Mouse (Mus musculus) retina, postnatal 7 days (tissue): ENCODE measurements at regions not wholly inside any gene's neighbourhood (a gene's known extent, or its start where the extent isn't known, plus 50 kb on each side); places are given as distances from the start of the nearest gene placed in this dataset.

ENCODE experiments used
- DNase-seq: peaks from one replicate; pipeline ENCODE4 v3.0.0-alpha.2; 2012; ENCODE audit warnings: low read depth, low spot score

- no peak for DNase-seq
Measured at GRCm38 (mm10) chr2:149467801-149468200, 62.9 kb downstream of the Cst10 start.

GRCm38 (mm10) chr2:149472411-149472810, 67.6 kb downstream of the Cst10 start:
- DNase-seq, result no peak

DNA sequence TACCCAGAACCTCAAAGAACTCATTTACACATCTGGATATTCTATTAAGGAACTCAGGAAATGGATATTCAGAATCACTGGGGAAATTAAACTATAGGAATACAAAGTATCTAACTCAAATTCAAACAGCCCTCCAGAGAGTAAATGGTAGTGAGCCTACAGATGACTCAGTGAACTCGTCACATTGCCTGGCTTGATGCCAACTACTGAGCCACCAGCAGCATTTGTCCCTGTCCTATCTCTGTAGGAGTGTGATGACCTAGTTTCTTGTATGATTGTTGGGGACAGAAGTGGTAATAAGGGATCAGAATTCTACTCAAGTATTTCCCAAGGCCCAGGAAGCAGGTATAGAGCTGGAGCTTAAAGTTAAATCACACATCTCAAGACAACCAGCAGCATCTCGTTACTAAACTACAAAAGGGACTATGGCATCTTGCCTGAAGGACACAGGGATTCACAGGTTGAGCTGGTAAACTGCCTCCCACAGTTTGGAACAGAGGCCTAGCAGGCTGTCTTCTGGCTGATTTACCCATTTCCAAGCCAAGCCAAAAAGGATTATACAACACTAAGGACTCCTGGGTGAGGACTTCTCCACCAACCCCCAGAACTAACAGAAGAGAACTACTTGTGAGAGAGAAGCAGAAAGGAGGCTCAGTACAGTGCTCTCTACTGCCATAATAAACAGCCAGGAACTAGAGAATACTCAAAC, 88.6 kb downstream of the Cst10 start:
- no peak for DNase-seq

- no peak for DNase-seq
Measured at GRCm38 (mm10) chr2:149512870-149513269, 108.0 kb downstream of the Cst10 start.

DNA sequence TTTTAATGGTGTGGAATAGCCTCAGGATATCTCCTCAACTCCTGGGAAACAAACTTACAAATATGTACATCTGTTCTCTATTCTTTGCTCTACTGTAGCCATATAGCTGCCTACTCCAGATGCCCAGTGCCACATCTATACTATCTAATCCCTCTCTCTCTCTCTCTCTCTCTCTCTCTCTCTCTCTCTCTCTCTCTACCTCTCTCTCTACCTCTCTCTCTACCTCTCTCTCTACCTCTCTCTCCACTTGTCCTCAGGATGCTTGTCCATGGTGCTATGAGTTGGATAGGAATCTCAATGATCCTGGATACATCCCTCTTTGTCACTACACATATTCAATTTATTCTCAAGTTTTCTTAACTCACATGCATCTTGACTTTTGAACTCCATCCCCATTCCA, 119.6 kb downstream of the Cst10 start:
- DNase-seq, result no peak

DNA sequence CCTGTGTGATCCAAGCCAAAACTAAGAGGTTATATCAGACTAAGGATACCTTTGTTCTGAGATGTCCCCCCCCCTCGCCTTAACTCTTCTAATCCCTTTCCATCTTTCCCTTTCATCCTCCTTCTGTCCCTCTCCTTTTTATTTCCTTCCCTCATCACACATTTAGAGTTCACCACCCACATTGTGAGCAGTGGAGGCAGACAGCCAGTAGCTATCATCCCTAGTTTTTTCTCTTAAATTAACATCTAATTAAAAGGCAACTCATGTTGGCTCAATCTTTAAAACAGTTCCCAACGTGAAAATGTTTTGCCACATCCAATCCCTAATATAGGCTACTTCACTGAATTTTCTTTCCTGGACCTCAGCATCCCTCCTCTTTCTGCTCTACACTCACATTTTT, 138.0 kb downstream of the Cst10 start:
- no peak for DNase-seq

DNA sequence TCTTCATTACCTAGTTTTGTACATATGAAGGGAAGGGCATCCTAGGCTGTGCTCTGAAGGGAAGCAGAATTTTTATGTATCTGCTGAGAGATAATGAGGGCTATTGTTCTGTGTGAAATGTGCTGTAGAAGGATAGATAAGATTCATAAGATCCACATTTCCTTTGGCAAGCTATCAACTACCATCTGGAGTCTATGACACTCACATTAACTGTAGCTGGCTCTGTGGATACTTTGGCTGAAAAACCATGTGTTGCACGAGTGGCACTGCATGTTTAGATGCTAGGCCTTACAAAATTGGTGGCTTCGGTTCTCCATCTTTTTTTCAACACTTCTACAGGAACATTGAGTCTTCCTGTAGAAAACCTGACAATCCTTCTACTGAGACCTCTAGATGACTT, 140.9 kb downstream of the Cst10 start:
- no peak for DNase-seq

GRCm38 (mm10) chr2:149546639-149547200, 141.9 kb downstream of the Cst10 start:
- DNase-seq, result no peak

DNA sequence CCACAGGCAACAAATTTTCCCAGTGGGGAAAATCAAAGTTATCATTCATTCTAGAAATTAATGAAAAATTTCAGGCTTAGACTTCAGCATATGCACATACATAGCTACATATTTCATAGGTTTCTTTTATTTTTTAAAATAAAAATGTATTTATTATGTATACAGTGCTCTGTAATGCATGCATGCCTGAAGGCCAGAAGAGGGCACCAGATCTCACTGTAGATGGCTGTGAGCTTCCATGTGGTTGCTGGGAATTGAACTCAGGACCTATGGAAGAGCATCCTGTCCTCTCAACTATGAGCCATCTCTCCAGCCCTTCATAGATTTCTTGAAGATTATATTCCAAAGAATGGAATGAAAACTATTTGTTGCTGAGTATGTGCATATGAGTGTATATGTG, 150.4 kb downstream of the Cst10 start:
- DNase-seq, result no peak

DNA sequence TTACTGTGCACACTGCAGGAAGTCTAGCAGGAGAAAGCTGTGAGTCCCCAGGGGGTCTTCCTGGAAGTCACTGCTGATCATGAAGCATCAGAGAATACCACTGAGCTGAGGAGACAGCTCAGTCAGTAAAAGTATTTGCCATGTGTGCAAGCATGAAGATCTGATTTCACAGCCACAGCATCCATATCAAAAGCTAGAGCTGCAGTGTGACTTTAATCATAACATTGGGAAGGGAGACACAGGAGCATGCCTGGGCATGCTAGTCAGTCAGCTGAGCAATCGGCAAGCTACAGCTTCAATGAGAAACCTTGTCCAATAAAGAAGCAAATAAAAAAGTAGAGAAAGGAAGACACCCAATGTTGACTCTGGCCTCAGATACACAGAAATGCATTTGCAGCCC, 168.9 kb downstream of the Cst10 start:
- no peak for DNase-seq

DNA sequence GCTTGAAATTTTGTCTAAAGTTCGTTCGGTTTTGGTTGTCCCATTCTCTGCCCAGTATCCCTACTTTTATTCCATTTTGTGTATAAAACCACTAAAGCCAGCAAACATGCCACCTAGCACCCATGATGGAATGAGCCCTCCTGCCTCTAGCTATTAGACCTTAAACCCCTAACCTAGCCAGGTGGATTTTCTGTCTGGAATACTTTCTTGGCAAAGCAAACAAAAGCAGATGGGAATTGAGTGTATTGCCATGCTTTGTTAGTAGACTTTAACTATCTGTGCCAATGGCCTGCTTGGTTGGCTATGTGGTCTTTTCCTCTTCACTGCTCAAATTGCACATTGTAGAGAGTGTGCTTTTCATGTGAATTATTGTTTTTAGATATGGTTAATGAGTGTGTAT, 197.7 kb downstream of the Cst10 start:
- DNase-seq, result no peak

- no peak for DNase-seq
Measured at GRCm38 (mm10) chr2:149613381-149613780, 208.5 kb downstream of the Cst10 start.

DNA sequence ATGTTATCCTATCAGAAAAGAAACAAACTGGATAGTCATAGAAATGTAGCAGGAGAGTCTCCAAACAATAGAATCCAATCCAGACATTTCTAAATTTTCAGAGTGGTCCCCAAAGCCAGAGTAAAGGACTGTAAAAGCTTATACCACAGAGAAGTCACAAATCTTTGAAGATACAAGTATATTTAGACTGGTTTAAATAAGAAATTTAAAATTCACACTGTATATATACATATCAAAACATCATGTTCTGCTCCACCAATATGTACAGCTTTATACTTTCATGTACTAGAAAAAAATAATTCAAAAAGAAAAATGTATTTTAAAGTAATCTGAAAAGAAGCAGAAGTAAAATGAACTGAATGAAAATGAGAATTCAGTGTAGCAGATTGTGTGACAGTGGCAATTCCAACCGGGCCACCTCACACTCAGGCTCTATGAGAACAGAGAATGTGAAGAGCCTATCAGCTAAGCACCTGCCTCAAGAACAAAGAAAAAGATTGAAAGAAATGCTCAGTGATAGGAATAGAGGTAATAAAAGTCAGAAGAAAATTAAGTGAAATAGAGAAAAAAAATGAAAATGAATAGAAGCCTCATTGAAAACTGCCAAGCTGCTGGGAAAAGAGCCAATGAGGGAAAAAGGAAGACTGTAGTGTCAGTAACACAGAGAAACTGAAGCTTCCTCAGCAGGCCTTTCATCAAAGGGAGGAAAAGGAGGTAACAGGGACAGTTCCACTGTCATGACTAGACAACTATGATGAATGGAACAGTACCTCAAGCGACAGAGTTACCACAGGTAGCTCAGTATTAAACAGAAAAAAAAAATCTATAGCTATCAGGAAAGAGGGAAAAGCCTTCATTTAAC, 209.5 kb downstream of the Cst10 start:
- DNase-seq, result no peak

GRCm38 (mm10) chr2:149625626-149626025, 203.4 kb upstream of the Syndig1 start:
- no peak for DNase-seq

DNA sequence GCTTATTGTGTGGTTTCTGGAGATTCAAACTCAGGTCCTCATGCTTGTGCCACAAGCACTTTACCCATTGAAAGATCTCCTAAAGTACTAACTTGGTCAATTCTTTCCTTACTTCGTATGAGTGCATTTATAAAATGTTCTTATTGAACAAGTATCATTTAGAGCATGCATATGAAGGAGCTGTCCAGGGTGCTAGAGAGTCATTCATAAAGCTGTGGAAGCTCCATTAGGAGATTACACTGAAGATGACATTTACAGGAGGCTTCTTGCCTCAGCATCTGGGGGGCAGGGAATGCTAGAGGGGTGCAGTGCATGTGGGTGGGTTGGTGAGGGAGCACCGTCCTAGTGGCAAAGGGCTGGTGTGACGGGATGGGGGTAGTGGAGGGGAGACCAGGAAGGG, 187.8 kb upstream of the Syndig1 start:
- no peak for DNase-seq

- no peak for DNase-seq
Measured at GRCm38 (mm10) chr2:149651829-149652228, 177.2 kb upstream of the Syndig1 start.

GRCm38 (mm10) chr2:149661086-149661485, 167.9 kb upstream of the Syndig1 start:
- no peak for DNase-seq

DNA sequence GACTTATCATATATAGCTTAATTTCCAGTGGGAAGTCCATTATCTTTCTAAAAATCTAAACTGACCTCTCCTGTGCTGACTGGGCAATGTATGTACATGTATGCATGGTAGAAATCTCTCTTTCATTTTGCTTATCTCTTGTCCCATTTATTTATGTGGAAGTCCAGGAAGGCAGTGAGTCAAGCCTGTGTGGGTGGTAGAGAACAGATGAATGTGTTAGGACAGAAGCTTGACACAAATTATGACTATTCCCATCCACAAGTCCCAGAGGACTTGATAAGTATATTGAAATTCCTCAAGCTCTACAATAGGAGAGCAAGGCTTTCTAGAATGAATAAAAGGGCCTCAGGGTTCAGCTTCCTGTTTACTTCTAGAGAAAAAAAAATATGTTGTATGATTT, 164.6 kb upstream of the Syndig1 start:
- DNase-seq, result no peak

DNA sequence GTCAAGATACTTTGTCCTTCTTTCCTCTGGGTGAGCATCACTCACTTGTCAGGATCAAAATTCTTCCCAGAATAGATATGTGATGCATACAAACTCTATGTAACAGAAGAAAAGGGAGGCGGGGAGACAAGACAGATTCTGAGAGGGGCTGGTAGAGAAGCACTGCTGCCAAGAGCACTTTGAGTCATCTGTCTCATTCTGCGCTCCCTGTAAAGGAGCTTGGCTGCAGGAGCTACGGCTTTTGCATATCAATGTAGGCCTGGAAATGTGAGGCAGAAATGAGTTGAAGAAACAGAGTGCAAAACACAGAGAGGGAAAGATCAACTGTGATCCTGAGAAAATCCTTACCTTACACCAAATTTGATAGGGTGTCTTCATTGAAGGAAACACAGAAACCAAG, 162.6 kb upstream of the Syndig1 start:
- DNase-seq, result no peak

GRCm38 (mm10) chr2:149671870-149672269, 157.1 kb upstream of the Syndig1 start:
- DNase-seq, result no peak

DNA sequence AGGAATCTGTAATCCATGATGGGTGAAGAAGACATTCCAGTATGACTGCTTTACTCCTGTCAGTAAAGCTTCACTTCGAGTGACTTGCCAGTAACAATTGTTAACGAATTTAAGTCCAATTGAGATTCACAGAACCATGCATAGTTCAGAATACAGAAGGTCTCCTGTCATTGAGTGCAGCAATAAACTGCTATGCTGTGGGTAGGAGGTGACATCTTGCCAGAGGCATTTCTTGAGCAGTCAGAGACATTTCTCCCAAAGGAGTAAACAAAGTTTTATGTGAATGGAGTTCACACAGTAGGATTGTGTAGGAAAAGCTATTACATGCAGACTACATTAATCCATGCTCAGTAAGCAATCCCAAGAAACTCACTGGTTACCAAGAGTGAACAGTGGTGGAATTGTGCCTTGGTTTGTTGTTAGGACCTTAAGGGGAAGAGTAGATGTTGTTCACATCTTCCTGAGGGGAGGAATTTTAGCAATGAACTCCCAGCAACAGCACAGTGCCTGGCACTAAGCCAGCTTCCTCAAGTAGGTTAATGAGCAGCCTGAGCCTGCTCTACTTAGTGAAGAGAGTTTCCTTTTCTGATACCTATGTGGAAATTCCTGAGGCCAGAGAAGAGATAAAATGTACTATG, 149.1 kb upstream of the Syndig1 start:
- DNase-seq, result no peak

DNA sequence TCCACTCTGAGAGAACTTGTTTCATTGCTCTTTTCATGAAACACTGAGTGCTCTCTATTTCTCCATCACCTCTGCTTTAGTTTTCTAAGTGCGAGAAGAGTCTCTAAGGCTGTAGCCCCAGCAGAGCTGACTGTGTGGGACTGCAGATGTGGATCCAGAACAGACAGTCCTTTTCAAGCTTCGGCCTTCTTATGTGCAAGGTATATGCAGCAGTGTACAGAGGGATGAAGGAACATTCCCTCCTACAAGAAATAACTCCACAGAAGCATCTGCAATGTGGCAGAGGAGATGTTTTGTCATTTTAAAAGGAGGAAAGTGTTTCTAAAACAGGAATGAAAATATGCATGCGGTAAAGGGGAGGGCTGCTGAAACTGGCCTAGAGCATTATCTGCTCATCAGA, 106.7 kb upstream of the Syndig1 start:
- DNase-seq, result no peak
